Mouse (Mus musculus): ENCODE data around the gene Rassf3. TPM values are rescaled to one million over a fixed set of nuclear protein-coding genes. Genes with fewer than 3 reads are reported as not detected.

The Rassf3 gene
- total RNA-seq, 2 experiments from 2014 or later, result 125 to 140 TPM

DNA sequence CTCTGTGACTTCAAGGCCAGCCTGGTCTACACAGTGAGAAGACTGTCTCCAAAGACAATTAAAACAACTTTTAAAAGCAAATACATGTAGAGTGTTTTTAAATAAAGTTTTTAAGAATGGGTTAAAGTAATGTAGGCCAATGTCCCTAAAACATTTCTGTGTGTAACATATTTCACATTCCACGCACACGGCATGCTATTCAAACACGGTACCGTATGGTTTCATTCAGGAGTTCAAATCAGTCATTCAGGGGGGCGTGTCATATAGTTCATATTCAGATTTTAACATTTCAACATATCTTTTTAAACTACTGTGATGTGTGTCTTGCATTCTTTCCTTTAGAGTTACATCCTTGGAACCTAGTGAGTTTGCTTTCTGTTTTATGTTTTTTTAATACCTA, 7.9 kb downstream of the Rassf3 start:
- no peak for DNase-seq
- intact Hi-C loops (cut with DNase I), result no loop called here

DNA sequence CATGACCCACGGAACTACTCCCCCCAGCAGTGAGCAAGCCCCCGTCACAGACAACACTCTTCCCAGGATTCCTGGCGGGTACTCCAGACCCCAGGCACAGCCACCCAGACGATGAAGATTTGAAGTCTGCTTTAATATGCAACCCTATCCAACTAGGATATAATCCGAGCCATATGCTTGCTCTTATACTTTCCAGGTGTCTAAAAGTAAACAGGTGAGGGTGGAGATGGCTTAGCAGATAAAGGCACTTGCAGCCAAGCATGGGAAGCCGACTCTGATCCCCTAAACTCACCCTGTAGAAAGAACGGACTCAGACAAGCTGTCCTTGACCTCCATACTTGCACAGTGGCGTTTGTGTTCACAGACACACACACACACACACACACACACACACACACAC, 8.4 kb downstream of the Rassf3 start:
- intact Hi-C loops (cut with DNase I), result no loop called here

DNA sequence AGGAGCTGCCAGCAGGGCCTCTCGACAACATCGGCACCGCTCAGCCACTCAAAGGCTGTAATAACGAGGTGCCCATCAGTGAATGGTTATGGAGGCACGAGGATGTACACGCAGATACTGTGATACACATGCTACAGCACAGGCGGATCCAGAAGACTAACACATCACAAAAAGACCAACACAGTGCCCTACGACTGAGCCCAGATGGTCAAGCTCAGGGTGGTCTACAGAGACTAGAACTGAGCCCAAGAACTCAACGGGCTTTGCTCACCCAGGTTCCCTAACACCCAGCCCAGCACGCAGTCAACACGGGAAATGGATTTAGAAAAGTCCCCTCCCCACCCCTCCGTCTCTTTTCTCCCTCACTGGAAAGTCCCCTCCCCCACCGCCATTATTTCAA, 9.1 kb downstream of the Rassf3 start:
- DNase-seq, result no peak
- intact Hi-C loops (cut with DNase I), result no loop called here

More for the DNA sequence above, 8.4 kb downstream of the Rassf3 start:
- DNase-seq, result no peak

DNA sequence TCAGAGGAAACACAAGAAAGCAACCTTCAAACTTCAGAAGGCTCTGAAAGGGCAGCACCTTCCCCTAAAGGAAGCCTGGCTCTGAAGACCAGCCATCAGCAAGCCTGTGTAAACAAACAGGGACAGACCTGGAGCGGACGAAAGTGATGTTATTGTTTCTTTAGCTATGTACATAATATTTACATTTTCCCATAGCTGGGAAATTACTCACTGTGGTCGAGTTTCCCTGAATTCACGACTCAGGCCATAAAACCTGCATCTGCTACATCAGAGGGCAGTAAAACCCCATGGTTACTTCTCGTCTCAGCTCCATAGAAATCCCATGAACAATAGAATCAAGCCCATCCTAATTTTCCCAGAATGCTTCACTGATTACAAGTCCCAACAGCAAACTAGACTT, 11.1 kb downstream of the Rassf3 start:
- DNase-seq, result no peak
- intact Hi-C loops (cut with DNase I), result no loop called here

DNA sequence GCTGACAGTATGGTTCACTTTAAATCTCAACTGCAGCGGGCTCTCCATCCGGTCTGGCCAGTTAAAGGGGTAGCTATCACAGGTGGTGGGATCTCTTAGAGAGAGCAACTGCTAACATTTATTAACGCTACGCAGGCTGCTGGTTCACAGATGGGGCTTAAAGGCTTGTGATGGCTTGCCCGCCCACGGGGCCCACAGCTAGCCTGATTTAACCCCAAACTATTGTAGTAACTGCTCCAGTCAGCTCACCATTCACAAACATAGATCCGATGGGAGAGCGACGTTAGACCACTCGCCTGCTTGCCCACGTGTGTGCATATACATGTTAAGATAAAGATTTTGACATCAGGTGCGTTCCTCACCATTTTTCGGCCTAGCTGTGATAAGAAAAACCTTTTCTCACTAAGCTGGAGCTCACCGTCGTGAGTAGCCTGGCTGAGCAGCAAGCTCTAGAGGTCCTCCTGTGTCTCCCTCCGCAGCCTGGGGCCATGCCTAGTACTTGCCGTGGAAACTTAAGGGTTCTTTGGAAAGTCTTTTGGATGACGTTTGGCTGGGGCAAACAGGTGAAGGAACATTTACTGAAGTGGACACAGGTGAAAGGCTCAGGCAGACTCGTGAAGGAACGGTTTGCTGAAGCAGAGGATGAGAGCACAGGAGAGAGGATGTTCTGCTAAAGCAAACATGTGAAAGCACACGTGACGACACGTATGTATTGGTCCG, 13.8 kb downstream of the Rassf3 start:
- DNase-seq, result no peak

DNA sequence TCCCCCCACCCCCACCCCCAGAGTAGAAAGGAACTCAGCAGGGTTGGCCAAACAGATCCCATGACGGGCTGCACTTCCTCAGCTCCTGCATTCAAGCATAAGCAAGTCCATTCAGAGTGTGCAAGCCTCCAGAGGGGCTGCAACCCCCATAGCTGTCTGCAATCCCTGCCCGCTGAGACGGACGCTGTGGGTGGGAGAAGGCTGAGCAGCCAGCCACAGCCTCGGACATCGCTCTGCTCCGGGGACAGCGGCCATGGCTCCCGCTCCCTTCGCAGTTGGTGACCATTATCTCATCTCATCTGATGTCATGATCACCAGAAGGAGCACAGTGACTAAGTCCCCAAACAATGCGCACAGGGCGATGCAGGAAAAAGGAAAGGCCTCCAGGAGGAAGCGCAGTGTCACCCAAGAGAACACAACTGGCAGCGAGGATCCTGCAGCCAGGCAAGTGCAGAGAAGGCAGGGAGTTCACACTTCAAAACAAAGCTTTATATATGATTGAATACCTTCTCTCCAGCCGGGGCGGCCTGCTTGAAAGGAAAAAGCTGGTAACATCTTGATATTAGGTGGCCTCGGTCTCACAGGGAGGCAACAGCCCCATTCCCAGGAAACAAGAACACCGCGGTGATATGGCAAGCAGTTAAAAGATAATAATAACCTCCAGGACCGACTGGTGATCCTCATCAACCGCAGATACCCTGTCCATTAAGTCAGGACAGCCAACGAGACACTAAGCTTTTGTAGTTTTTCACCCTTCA, 14.6 kb downstream of the Rassf3 start:
- intact Hi-C loops (cut with DNase I), result no loop called here
- peak; percentile 41 to 52 for DNase-seq

More for the DNA sequence above, 13.8 kb downstream of the Rassf3 start:
- intact Hi-C loops (cut with DNase I), result no loop called here

DNA sequence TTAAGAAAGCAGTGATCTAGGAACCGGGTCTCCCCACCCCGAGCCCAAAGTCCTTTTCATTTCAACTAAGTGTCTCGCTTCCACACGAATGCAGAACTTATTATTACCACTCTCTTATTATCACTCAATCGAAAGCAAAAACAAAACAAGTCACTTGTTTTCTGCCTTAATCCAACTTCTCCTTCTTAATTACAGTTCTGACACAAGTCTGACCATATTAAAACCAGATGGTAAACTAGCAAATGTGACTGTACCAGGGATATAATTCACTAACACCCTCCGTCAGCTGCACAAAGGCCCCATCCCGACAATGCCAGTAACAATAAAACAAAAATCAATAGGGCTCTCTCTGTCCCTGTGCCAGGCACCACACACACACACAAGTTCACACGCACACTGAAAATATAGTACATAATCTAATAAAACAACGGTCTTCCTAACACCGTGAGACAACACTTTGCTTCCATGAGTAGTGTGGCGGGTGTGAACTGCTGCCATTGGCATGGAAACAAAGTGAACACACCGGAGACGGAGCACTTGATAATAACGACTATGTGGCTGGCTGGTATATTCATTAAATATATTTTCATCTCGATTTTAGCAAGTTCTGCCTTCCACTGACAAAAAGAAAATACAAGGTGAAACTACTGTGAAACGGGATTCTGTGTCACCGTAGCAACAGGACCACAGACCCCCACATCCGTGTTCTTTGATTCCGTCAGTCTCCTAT, 16.9 kb downstream of the Rassf3 start:
- intact Hi-C loops (cut with DNase I), result loop anchor here (2.0 kb wide), 1 partner anchor 16 kb away; no protein-coding TSS in a partner anchor
- DNase-seq, result no peak

DNA sequence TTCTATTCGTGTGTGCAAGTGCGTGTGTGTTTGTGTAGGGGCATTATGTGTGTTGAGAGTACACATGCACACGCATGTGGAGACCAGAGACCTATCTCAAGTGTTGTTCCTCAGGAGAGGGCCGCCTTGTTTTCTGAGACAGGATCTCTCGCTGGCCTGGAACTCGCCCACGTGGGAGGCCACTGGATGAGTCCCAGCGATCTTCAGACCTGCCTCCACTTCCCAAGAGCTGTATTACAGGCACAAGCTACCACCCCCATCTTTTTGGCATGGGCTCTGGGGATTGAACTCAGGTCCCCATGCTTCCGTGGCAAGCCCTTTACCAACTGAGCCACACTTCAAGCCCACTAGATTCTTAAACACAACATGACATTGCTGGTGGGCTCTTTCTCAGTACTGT, 17.7 kb downstream of the Rassf3 start:
- intact Hi-C loops (cut with DNase I), result loop anchor here (2.0 kb wide), 1 partner anchor 16 kb away; no protein-coding TSS in a partner anchor
- no peak for DNase-seq

DNA sequence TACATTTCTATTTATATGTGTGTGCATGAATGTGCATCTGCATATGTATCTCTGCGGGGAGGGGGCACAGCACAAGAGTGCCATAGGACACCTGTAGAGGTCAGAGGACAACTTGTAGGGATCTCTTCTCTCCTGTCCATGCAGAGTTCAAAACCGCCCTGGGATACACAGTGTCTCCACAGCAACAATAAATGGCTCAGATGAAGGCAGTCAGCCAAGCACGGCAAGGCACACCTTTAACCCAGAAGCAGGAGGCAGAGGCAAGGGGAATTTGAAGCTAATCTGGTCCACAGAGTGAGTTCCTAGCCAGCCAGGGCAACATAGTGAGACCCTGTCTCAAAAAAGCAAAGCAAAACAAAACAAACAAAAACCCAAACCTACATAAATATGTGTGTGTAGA, 18.8 kb downstream of the Rassf3 start:
- intact Hi-C loops (cut with DNase I), result no loop called here

DNA sequence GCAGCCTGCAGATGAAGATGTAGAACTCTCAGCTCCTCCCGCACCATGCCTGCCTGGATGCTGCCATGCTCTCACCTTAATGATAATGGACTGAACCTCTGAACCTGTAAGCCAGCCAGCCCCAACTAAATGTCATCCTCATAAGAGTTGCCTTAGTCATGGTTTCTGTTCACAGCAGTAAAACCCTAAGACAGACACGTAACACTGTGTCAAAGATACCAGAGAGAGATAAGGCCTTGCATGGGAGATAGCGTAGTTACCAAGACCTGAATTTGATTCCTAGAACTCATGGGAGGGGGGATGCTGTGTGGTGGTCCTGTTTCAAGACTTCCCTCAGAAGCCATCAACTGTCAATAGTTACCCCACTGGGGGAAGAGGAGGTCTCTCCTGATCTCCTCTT, 20.6 kb downstream of the Rassf3 start:
- intact Hi-C loops (cut with DNase I), result no loop called here
- DNase-seq, result no peak

More for the DNA sequence above, 18.8 kb downstream of the Rassf3 start:
- no peak for DNase-seq

DNA sequence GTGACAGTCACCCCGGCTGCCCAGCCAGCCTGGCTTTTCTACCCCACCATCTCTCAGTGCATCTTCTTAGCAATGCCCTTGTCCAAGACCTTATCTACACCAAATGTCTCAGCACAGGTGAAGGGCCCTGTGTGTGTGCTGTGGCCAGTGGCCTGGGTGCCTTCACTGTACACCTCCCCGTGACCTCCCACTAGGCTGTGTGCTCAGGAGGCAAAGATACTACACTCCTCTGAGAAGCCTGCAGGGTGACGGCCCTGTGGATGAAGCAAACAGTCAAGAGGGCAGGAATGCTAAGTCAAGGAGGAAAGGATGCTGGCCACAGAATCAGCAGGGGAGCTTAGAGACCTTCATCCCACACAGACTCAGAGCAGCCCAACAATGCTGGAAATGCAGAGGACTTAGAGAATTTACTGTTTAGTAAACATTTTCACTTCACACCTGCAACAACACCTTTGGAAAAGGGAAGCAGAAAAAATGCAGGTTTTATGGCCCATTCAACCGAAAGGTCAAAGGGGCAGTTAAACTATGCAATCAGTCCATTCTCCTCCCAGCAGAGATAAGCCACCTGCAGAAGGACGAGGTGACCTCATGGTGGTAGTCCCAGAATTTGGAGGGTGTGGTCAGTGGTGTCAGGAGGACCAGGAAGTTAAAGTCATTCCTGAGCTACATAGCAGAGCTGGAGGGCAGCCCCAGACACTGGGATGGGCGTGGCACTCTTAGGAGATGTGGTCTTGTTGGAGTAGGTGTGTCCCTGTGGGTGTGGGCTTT, 21.3 kb downstream of the Rassf3 start:
- no peak for DNase-seq
- intact Hi-C loops (cut with DNase I), result no loop called here

DNA sequence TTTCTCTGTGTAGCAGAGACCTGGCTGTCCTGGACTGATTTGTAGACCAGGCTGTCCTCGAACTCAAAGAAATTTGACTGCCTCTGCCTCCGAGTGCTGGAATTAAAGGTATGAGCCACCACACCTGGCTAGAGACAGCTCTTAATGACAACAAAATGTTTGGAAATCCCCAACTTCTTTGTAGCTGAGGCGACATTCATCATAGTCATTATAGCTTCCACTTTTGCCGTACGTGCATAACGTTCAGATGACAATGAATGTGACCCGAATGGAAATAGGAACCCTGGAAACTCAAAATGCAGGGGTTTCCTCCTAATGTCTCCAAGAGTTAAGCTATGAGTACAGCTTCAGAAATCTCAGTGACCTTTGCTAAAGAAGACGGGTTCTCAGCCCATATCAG, 22.1 kb downstream of the Rassf3 start:
- no peak for DNase-seq
- intact Hi-C loops (cut with DNase I), result no loop called here

DNA sequence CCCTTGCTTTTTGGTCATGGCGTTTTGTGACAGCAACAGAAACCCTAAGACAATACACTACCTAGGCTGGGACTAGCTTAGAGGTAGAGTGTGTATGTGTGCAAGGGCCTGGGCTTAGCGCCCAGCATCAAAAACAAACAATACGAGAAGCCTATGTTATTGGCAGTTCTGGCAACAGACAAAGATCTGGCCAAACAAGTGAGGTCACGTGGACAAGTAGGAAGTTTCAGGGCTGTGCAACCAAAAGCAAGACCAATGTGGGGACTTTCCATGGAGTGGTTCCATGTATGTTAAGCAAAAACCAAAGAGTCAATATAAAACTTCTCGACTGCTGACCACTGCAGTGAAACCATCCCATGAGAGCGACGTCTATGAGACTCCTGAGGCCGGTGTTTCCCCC, 30.3 kb downstream of the Rassf3 start:
- DNase-seq, result no peak
- intact Hi-C loops (cut with DNase I), result no loop called here

DNA sequence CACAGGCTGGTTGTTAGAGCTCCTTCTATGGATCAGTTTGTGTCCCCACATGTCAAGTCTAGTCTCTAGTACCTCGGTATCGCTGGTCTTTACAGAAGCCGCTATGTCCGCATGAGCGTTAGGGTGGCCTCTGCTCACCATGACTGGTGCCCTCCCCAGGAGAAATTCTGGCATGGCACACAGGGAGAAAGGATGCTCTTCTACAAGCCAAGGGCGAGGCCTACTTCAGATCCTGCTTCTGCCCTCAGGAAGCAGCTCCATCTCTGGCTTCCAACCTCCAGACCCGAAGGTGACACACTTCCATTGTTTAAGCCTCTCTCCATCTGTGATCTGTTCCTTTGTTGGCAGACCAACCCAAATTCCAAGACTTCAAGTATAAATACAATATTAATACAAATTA, 31.9 kb downstream of the Rassf3 start:
- intact Hi-C loops (cut with DNase I), result no loop called here
- no peak for DNase-seq

DNA sequence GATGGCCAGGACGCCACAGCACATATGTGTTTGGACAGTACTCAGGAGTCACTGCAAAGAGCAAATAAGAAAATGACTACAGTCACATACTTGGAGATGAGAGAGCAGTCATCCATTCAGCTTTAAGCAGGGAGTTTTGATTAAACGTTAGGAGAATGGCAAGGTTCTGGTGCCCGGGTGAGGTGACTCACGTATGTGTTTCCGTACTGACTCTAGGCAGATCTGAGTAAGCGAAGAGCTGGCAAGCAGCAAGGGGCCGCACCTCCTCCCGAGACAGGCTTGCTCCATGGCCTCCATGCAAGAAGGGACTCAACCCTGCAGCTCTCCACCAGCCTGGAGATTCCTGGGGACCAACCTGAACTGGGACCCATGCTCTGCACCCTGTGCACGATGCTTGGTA, 32.4 kb downstream of the Rassf3 start:
- intact Hi-C loops (cut with DNase I), result no loop called here
- DNase-seq, result no peak

DNA sequence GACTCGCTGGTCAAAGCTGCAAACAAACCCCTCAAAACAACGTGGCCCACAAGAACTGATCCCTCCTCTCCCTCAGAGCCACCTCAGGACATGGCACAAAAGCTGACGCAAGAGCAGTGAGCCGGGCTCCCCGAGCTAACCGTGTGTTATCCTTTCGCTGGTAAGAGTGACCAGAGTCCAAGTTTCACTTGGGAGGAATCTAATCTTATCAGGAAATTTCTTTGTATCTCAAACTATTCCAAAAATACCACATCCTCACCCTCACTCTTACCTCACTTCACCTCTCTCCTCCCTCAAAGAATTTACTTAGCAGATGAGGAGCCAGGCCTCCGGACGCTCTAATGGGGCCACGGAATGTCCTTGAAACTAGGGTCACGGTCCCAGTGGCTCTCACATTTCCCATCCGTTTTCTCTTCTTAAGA, 36.8 kb downstream of the Rassf3 start:
- no peak for DNase-seq
- intact Hi-C loops (cut with DNase I), result loop anchor here (1.0 kb wide), 1 partner anchor 9 kb away; no protein-coding TSS in a partner anchor

DNA sequence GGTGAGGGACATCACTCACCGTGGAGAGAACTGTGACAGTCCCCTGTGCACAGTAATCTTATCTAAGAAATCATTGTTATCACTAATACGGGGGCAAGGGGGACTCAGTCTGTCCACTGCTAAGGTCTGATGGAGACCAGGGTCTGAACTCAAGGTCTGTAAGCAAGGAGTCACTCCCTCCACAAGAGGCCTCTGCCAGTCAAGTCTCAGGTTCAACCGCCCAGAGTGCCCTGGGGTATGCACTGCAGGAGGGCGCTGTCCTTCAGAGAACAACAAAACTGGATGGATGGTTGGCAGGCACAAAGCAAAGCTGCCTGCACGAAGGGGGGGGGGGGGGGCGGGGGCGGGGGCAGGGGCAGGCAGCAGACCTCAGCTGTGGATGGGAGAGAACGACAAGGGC, 38.0 kb downstream of the Rassf3 start:
- intact Hi-C loops (cut with DNase I), result no loop called here
- DNase-seq, result no peak

DNA sequence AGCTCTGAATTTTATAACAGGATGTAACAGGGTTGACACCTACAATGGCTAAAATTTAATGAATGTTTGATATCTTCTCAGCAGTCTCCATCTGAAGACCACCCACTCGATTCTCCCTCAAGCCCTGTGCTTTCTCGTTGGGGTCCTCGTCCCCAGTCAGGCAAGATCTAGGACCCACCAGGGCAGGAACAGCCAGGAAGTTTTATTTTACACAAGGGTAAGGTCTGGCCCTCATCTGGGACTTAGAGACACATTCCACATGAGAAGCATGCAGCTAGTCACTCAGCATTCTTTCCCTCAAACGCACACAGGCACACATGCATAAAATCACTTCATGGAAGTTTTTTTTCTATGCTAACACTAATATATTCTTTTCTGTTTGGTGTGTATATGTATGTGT, 39.5 kb downstream of the Rassf3 start:
- intact Hi-C loops (cut with DNase I), result no loop called here
- DNase-seq, result no peak

DNA sequence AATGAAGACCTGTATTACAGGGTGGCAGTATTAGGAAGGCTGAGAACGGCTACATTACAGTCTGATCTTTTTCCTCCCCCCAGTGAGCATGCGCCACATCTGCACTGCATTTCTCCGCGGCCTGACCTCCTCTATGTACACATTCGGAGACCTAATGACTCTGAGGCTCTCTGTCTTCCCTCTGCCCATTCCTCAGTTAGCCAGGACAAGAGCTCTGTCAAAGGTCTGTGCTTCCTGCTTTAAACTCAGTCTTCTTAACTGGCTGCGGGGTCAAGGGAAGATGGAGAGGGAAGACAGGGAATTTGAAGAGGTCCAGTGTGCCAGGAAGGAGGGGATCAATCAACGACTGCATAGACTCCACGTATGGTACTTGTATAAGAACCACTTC, 39.9 kb downstream of the Rassf3 start:
- intact Hi-C loops (cut with DNase I), result no loop called here
- no peak for DNase-seq

DNA sequence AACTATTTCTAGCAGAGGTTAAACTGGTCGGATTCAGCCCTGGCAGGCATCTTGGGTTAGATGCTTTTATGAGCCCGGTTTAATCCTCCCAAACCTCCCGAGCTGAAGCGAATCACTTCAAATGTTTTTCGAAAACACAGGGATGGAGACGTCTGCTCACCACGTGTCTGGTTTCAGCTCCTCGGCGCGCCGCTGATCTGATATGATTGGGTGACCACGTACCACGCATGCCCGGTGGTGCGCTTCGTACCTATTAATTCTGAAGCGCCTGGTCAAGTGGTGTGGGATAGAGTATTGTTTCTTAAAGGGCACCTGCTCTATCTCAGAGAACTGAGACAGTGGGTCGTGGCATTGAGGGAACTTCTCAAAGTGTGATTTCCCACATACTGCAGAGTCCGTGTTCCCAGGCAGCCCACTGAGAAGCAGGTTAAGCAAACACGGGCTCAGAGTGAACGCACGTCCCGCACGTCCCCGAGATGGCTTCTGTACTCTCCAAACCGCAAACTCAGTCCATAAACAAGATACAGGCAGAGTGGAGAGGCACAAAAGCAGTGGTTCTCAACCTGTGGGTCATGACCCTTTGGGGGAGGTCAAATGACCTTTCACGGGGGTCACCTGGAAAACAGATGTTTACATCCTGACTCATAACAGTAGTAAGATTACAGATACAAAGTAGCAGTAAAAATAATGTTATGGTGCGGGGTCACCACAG, 40.4 kb downstream of the Rassf3 start:
- intact Hi-C loops (cut with DNase I), result no loop called here
- DNase-seq, result no peak

Data from heart, postnatal 36 days (tissue).